Comparison of ENCODE assay signal across 10 mouse cellular contexts in genomic region chr4:143288880-143289279, GRCm38 (mm10). TPM values are rescaled to one million over a fixed set of nuclear protein-coding genes. Genes with fewer than 3 reads are reported as not detected.
DNase-seq lines count a peak whose midpoint lies in the region; ATAC-seq and TF ChIP-seq lines count a peak whose summit lies in the region.
"Had no signal": no experiment of that assay in that cellular context is flagged by ENCODE, and none has a peak within 500 bp of the region (broad histone marks: within the 10 kb centered on the region; RNA-seq: fewer than 3 reads in every experiment).

No protein-coding gene starts in this region.

- 62% methylated on average over 7 of the region's 7 CpGs for WGBS in thymus, adult 2 months

- TF ChIP-seq POLR2A in bone marrow macrophage, adult 2 months (IDR thresholded peaks at IDR 0.05; ENCODE audit: borderline replicate concordance, low read depth, low read length): no peak
- no peak for TF ChIP-seq POLR2A in thymus, adult 2 months (IDR thresholded peaks at IDR 0.05; ENCODE audit: control insufficient read depth, extremely low read depth, insufficient read depth, low read length, poor library complexity)

- peaks cover 18% of the 10 kb centered on the region for H3K4me1 ChIP-seq in bone marrow macrophage, adult 2 months (ENCODE audit: control insufficient read depth, insufficient read depth, low read length)
- 0 out of 2 replicates have a peak, but pooled peaks cover 2% of the 10 kb centered on the region for H3K4me1 ChIP-seq in thymus, adult 2 months (replicated peaks; ENCODE audit: control insufficient read depth, insufficient read depth, low read length)

- no peak for TF ChIP-seq CTCF in bone marrow macrophage, adult 2 months (IDR thresholded peaks at IDR 0.05; ENCODE audit: low read depth, low read length)
- TF ChIP-seq CTCF in thymus, adult 2 months (IDR thresholded peaks at IDR 0.05; ENCODE audit: borderline replicate concordance, control insufficient read depth, extremely low read depth, insufficient read depth, low read length, poor library complexity): no peak

- intact Hi-C loops in gastrocnemius, postnatal 36 days (cut with DNase I): no loop called here

- no peaks in the 10 kb centered on the region for H3K36me3 ChIP-seq in thymus, adult 2 months (ENCODE audit: control insufficient read depth, insufficient read depth, low read length)
- H3K36me3 ChIP-seq: G1E had no signal

- H3K4me3 ChIP-seq in bone marrow macrophage, adult 2 months (ENCODE audit: insufficient read depth, low read length): peak overlapping the region; percentile 52
- no peak overlapping the region for H3K4me3 ChIP-seq in thymus, adult 2 months (ENCODE audit: control insufficient read depth, insufficient read depth, low read length)

- DNase-seq in kidney, postnatal 10 days: peak; percentile 22
- DNase-seq in kidney, postnatal 36 days: no peak
- peak; percentile 23 to 30 for DNase-seq in gastrocnemius, postnatal 36 days
- no peak for DNase-seq in layer of hippocampus, adult 9-10 months (ENCODE audit: low spot score)
- no peak for DNase-seq in testis, postnatal 14 days (ENCODE audit: low spot score)
- DNase-seq in thymus, adult 2 months: no peak
- DNase-seq: layer of hippocampus, postnatal 36 days had no signal

- H3K27ac ChIP-seq in bone marrow macrophage, adult 2 months (ENCODE audit: insufficient read depth, low read depth, low read length): peak overlapping the region; percentile 88
- H3K27ac ChIP-seq in thymus, adult 2 months (ENCODE audit: control insufficient read depth, insufficient read depth, low read length): no peak overlapping the region

- ATAC-seq in neutrophil, adult 5-6 weeks (ENCODE audit: extremely low read depth, insufficient number of reproducible peaks, low FRiP score, poor library complexity, severe bottlenecking): peak; percentile 27

- H3K27me3 ChIP-seq in thymus, adult 2 months (ENCODE audit: control insufficient read depth, insufficient read depth, low read length): no peaks in the 10 kb centered on the region

RNA-seq across cellular contexts. Expression of gene Pdpn, which starts 10.5 kb away (rescaled TPM):
- polyA plus RNA-seq in bone marrow macrophage, adult 2 months (2012; ENCODE audit: insufficient read depth, insufficient read length, missing spikeins): 1.6 and 3.0 TPM in 2 replicates
- 1 to 10 TPM; 7.0 to 7.7 TPM for total RNA-seq in gastrocnemius, postnatal 36 days (2021)
- not detected in 2 replicates for total RNA-seq in neutrophil, adult 5-6 weeks (2017)
- 2.1 and 2.2 TPM in 2 replicates for polyA plus RNA-seq in thymus, adult 2 months (2012; rRNA removed)
- polyA plus RNA-seq: G1E had no signal

Comparison
In these comparisons a context has a peak if more than half of its experiments do, and no peak if none do; other contexts are left out.
1. DNase-seq: peak in kidney, postnatal 10 days (single experiment) and gastrocnemius, postnatal 36 days (2 of 2); none in kidney, postnatal 36 days (0 of 2), layer of hippocampus, adult 9-10 months (single experiment), testis, postnatal 14 days (single experiment) and thymus, adult 2 months (single experiment).